Mouse (Mus musculus) regulatory T cell (primary cell): ENCODE data around the gene Chst4.
"Not testable (repeated sequence)": the region's sequence is repeated elsewhere in the genome, so short reads cannot be mapped to it uniquely, and the experiment has no call there.

ENCODE experiments used
- in situ Hi-C: fragments of 300-600 bp; cut with MboI, MseI; formaldehyde crosslinking; loops from one replicate; pipeline ENCODE4 v1.15.1; 2025; ENCODE audit warnings: high pct_unique_total_duplicates

The Chst4 gene

GRCm38 (mm10) chr8:110039659-110040058 is at the start of gene Chst4:
Chst4 (minus strand) TSS chr8:110039740.
- in situ Hi-C loops: no loop called here

- in situ Hi-C loops: no loop called here
These were observed 43.0 kb upstream of the Chst4 start for GRCm38 (mm10) chr8:110082416-110083105.

GRCm38 (mm10) chr8:110079282-110080221 is 40.0 kb upstream of the Chst4 start, which contains the start of gene Zfp612:
Zfp612 (plus strand) TSS chr8:110079746.
- in situ Hi-C loops: loop anchor here (10.0 kb wide), 1 partner anchor 115 kb away; the partner anchor contains the start of gene Marveld3

- in situ Hi-C loops: loop anchor here (10.0 kb wide), 1 partner anchor 110 kb away; the partner anchor contains the start of gene Marveld3
These were observed 35.0 kb upstream of the Chst4 start for GRCm38 (mm10) chr8:110074496-110074895.

- in situ Hi-C loops: loop anchor here (10.0 kb wide), 1 partner anchor 107 kb away; the partner anchor contains the start of gene Marveld3
These were observed 32.1 kb upstream of the Chst4 start for GRCm38 (mm10) chr8:110071600-110071999.

- in situ Hi-C loops: loop anchor here (5.0 to 10.0 kb wide), 3 partner anchors 57 to 1565 kb away; partner anchors contain the start of gene Marveld3
These were observed 30.2 kb upstream of the Chst4 start for GRCm38 (mm10) chr8:110069706-110070105.

GRCm38 (mm10) chr8:110065676-110066075 is 26.1 kb upstream of the Chst4 start:
- in situ Hi-C loops: loop anchor here (5.0 to 10.0 kb wide), 2 partner anchors 53 to 1561 kb away; no protein-coding TSS in a partner anchor

- in situ Hi-C loops: loop anchor here (5.0 to 10.0 kb wide), 2 partner anchors 52 to 1560 kb away; no protein-coding TSS in a partner anchor
These were observed 25.2 kb upstream of the Chst4 start for GRCm38 (mm10) chr8:110064606-110065365.

GRCm38 (mm10) chr8:110064161-110064560 is 24.6 kb upstream of the Chst4 start:
- in situ Hi-C loops: loop anchor here (10.0 kb wide), 1 partner anchor 1559 kb away; no protein-coding TSS in a partner anchor

- in situ Hi-C loops: no loop called here
These were observed 18.7 kb upstream of the Chst4 start for GRCm38 (mm10) chr8:110058207-110058606.

GRCm38 (mm10) chr8:110051208-110051607 is 11.7 kb upstream of the Chst4 start:
- in situ Hi-C loops: no loop called here

- in situ Hi-C loops: no loop called here
These were observed 969 bp upstream of the Chst4 start for GRCm38 (mm10) chr8:110040509-110040908.

GRCm38 (mm10) chr8:110039216-110039615 is 324 bp downstream of the Chst4 start:
- in situ Hi-C loops: no loop called here

GRCm38 (mm10) chr8:110036156-110036555 is 3.4 kb downstream of the Chst4 start:
- in situ Hi-C loops: no loop called here

- in situ Hi-C loops: no loop called here
These were observed 5.2 kb downstream of the Chst4 start for GRCm38 (mm10) chr8:110034331-110034730.

- in situ Hi-C loops: not testable (repeated sequence)
These were observed 5.8 kb downstream of the Chst4 start for GRCm38 (mm10) chr8:110033771-110034170.

GRCm38 (mm10) chr8:110022768-110023344 is 16.7 kb downstream of the Chst4 start:
- in situ Hi-C loops: no loop called here

- in situ Hi-C loops: no loop called here
These were observed 17.5 kb downstream of the Chst4 start for GRCm38 (mm10) chr8:110022081-110022480.

GRCm38 (mm10) chr8:110010868-110011267 is 28.7 kb downstream of the Chst4 start:
- in situ Hi-C loops: loop anchor here (5.0 kb wide), 1 partner anchor 56 kb away; no protein-coding TSS in a partner anchor

GRCm38 (mm10) chr8:110008995-110009446 is 30.5 kb downstream of the Chst4 start:
- in situ Hi-C loops: loop anchor here (10.0 kb wide), 1 partner anchor 584 kb away; no protein-coding TSS in a partner anchor
